Mouse (Mus musculus): ENCODE measurements at regions not wholly inside any gene's neighbourhood (a gene's known extent, or its start where the extent isn't known, plus 50 kb on each side); places are given as distances from the start of the nearest gene placed in this dataset.

GRCm38 (mm10) chr12:5572831-5573230 lies 197.3 kb upstream of the Klhl29 start:
- DNase-seq (ENCODE audit: low spot score in 2 of 2) = peak; percentile 23 to 31

- DNase-seq (ENCODE audit: low spot score in 2 of 2) = no peak
Observed at GRCm38 (mm10) chr12:5568941-5569340, 193.5 kb upstream of the Klhl29 start.

- no peak for DNase-seq (ENCODE audit: low spot score in 2 of 2)
Observed at GRCm38 (mm10) chr12:5566231-5566630, 190.7 kb upstream of the Klhl29 start.

- DNase-seq (ENCODE audit: low spot score in 2 of 2) = no peak
Observed at GRCm38 (mm10) chr12:5552607-5553006, 177.1 kb upstream of the Klhl29 start.

- DNase-seq (ENCODE audit: low spot score in 2 of 2) = no peak
Observed at GRCm38 (mm10) chr12:5551901-5552300, 176.4 kb upstream of the Klhl29 start.

GRCm38 (mm10) chr12:5549796-5550195 lies 174.3 kb upstream of the Klhl29 start:
- DNase-seq (ENCODE audit: low spot score in 2 of 2) = no peak

- no peak for DNase-seq (ENCODE audit: low spot score in 2 of 2)
Observed at GRCm38 (mm10) chr12:5547698-5548097, 172.2 kb upstream of the Klhl29 start.

GRCm38 (mm10) chr12:5542701-5543100 lies 167.2 kb upstream of the Klhl29 start:
- DNase-seq (ENCODE audit: low spot score in 2 of 2) = no peak

GRCm38 (mm10) chr12:5496299-5496698 lies 120.8 kb upstream of the Klhl29 start:
- no peak for DNase-seq (ENCODE audit: low spot score in 2 of 2)

- no peak for DNase-seq (ENCODE audit: low spot score in 2 of 2)
Observed at GRCm38 (mm10) chr12:5494657-5495512, 119.4 kb upstream of the Klhl29 start.

GRCm38 (mm10) chr12:5464250-5464899 lies 88.9 kb upstream of the Klhl29 start:
- DNase-seq (ENCODE audit: low spot score in 2 of 2) = peak in 1 of 2 experiments; percentile 21

- no peak for DNase-seq (ENCODE audit: low spot score in 2 of 2)
Observed at GRCm38 (mm10) chr12:5453157-5453556, 77.7 kb upstream of the Klhl29 start.

GRCm38 (mm10) chr12:5443730-5444129 lies 68.2 kb upstream of the Klhl29 start:
- DNase-seq (ENCODE audit: low spot score in 2 of 2) = no peak

GRCm38 (mm10) chr12:5443091-5443531 lies 67.6 kb upstream of the Klhl29 start:
- no peak for DNase-seq (ENCODE audit: low spot score in 2 of 2)

GRCm38 (mm10) chr12:5442679-5443078 lies 67.2 kb upstream of the Klhl29 start:
- no peak for DNase-seq (ENCODE audit: low spot score in 2 of 2)

GRCm38 (mm10) chr12:5440482-5440881 lies 65.0 kb upstream of the Klhl29 start:
- DNase-seq (ENCODE audit: low spot score in 2 of 2) = no peak

GRCm38 (mm10) chr12:5435876-5436275 lies 60.4 kb upstream of the Klhl29 start:
- DNase-seq (ENCODE audit: low spot score in 2 of 2) = no peak

- no peak for DNase-seq (ENCODE audit: low spot score in 2 of 2)
Observed at GRCm38 (mm10) chr12:5434060-5434459, 58.6 kb upstream of the Klhl29 start.

- no peak for DNase-seq (ENCODE audit: low spot score in 2 of 2)
Observed at GRCm38 (mm10) chr12:5432688-5433087, 57.2 kb upstream of the Klhl29 start.

- DNase-seq (ENCODE audit: low spot score in 2 of 2) = peak in 1 of 2 experiments; percentile 44
Observed at GRCm38 (mm10) chr12:5428733-5429132, 53.3 kb upstream of the Klhl29 start.

Measured in layer of hippocampus, adult 8-10 months (tissue).